Mouse (Mus musculus): ENCODE results near the gene Ddn. TPM values are rescaled to one million over a fixed set of nuclear protein-coding genes. Genes with fewer than 3 reads are reported as not detected.

Ddn gene
- total RNA-seq, 1 experiment = 0.22 TPM

DNA sequence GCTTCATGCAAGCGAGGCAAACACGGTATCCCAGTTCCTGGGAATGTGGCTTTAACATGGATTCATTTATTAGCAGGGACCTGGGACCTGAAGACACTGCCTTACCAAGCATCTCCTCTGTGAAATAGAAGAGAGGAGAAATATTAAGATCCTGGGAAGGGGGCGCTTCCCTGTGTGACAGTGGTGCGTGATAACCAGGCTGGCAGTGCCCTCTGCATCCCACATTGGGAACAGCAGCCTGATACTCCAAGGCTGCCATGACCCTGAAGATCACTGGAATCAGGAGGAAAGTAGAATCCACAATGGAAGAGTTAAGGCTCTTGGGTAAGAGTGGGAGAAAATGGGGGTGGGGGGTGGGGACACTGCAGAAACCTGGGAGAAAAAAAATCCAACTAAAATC, 21.4 kb downstream of the Ddn start:
- DNase-seq (ENCODE audit: low read depth, low spot score) = no peak

GRCm38 (mm10) chr15:98785744-98786143, 23.5 kb downstream of the Ddn start:
- no peak overlapping the region for H3K27ac ChIP-seq (ENCODE audit: insufficient read depth, low read depth, low read length, poor library complexity, severe bottlenecking)
- no peaks in the 10 kb centered on the region for H3K9me3 ChIP-seq (ENCODE audit: control insufficient read depth, insufficient read depth, low read depth, low read length)
- no peak overlapping the region for H3K4me3 ChIP-seq (ENCODE audit: insufficient read depth in 1 of 2, low read depth in 1 of 2, low read length in 2 of 2, poor library complexity in 1 of 2, severe bottlenecking in 1 of 2)
- H3K9ac ChIP-seq (ENCODE audit: insufficient read depth, low read depth, low read length, poor library complexity, severe bottlenecking) = no peak overlapping the region
- no peak for DNase-seq (ENCODE audit: low read depth, low spot score)
- no peaks in the 10 kb centered on the region for H3K36me3 ChIP-seq (ENCODE audit: control insufficient read depth, insufficient read depth, low read length, poor library complexity, severe bottlenecking)
- peaks cover 0 to 11% of the 10 kb centered on the region in 2 experiments; a peak in 1 of 4 replicates for H3K4me1 ChIP-seq (ENCODE audit: control insufficient read depth in 2 of 2, insufficient read depth in 2 of 2, low read length in 2 of 2, poor library complexity in 1 of 2)
- TF ChIP-seq ZNF384 (IDR thresholded peaks at IDR 0.05; ENCODE audit: low read depth, low read length) = no peak
- no peak for TF ChIP-seq HCFC1 (IDR thresholded peaks at IDR 0.05; ENCODE audit: borderline replicate concordance, insufficient read depth, low read length)
- no peak for TF ChIP-seq MAFK (IDR thresholded peaks at IDR 0.05; ENCODE audit: insufficient read depth, low read depth, low read length)
- no peak for TF ChIP-seq ZC3H11A (IDR thresholded peaks at IDR 0.05; ENCODE audit: borderline replicate concordance, low read depth, low read length)
- in situ Hi-C loops (cut with MboI; ENCODE audit: low sequenced_read_pairs in 2 of 2, unreplicated experiment in 2 of 2) = loop anchor here in 1 of 2 experiments (25.0 kb wide), 1 partner anchor 302 kb away; the partner anchor contains the start of genes C1ql4 and Dnajc22

More for the DNA sequence above, 21.4 kb downstream of the Ddn start:
- Histone ChIP-seq H3K36me3 (ENCODE audit: control insufficient read depth, insufficient read depth, low read length, poor library complexity, severe bottlenecking) (no peaks in the 10 kb centered on the region), H3K4me1 (ENCODE audit: control insufficient read depth in 2 of 2, insufficient read depth in 2 of 2, low read length in 2 of 2, poor library complexity in 1 of 2) (peaks cover 0 to 21% of the 10 kb centered on the region in 2 experiments; a peak in 1 of 4 replicates), H3K9me3 (ENCODE audit: control insufficient read depth, insufficient read depth, low read depth, low read length) (no peaks in the 10 kb centered on the region), H3K9ac (ENCODE audit: insufficient read depth, low read depth, low read length, poor library complexity, severe bottlenecking) (no peak overlapping the region), H3K4me3 (ENCODE audit: insufficient read depth in 1 of 2, low read depth in 1 of 2, low read length in 2 of 2, poor library complexity in 1 of 2, severe bottlenecking in 1 of 2) (no peak overlapping the region), H3K27ac (ENCODE audit: insufficient read depth, low read depth, low read length, poor library complexity, severe bottlenecking) (no peak overlapping the region)
- in situ Hi-C loops (cut with MboI; ENCODE audit: low sequenced_read_pairs in 2 of 2, unreplicated experiment in 2 of 2) = loop anchor here in 1 of 2 experiments (25.0 kb wide), 1 partner anchor 299 kb away; the partner anchor contains the start of genes C1ql4 and Dnajc22
- TF ChIP-seq CHD2 (IDR thresholded peaks at IDR 0.05; ENCODE audit: low read depth, low read length) (no peak), HCFC1 (IDR thresholded peaks at IDR 0.05; ENCODE audit: borderline replicate concordance, insufficient read depth, low read length) (no peak)

GRCm38 (mm10) chr15:98781166-98781565, 28.1 kb downstream of the Ddn start:
- H3K36me3 ChIP-seq (ENCODE audit: control insufficient read depth, insufficient read depth, low read length, poor library complexity, severe bottlenecking) = no peaks in the 10 kb centered on the region
- H3K9me3 ChIP-seq (ENCODE audit: control insufficient read depth, insufficient read depth, low read depth, low read length) = no peaks in the 10 kb centered on the region

DNA sequence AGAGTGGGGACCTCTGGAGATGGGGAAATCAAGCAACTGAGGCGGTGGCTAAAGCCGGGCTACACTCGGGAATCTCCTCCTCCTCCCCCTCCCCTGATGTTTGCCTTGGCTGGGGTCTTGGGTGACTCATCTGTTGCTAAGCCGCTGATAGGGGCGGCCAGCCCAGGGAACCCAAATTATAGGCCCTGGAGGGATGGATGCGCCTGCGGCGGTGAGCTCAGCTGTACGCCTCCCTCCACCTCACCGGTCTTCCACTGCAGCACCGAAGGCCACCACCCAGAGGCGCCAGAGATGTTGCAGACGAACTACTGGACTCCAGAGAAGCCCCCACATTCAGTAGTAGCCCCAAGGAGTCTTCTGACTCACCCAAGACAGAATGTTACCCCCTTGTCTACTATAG, 28.7 kb downstream of the Ddn start:
- Histone ChIP-seq H3K9ac (ENCODE audit: insufficient read depth, low read depth, low read length, poor library complexity, severe bottlenecking) (no peak overlapping the region), H3K36me3 (ENCODE audit: control insufficient read depth, insufficient read depth, low read length, poor library complexity, severe bottlenecking) (no peaks in the 10 kb centered on the region), H3K4me1 (ENCODE audit: control insufficient read depth in 2 of 2, insufficient read depth in 2 of 2, low read length in 2 of 2, poor library complexity in 1 of 2) (peaks cover 0 to 13% of the 10 kb centered on the region in 2 experiments; a peak in 1 of 4 replicates), H3K4me3 (ENCODE audit: insufficient read depth in 1 of 2, low read depth in 1 of 2, low read length in 2 of 2, poor library complexity in 1 of 2, severe bottlenecking in 1 of 2) (no peak overlapping the region), H3K9me3 (ENCODE audit: control insufficient read depth, insufficient read depth, low read depth, low read length) (no peaks in the 10 kb centered on the region), H3K27ac (ENCODE audit: insufficient read depth, low read depth, low read length, poor library complexity, severe bottlenecking) (no peak overlapping the region)
- no peak for DNase-seq (ENCODE audit: low read depth, low spot score)
- no peak for TF ChIP-seq MAFK (IDR thresholded peaks at IDR 0.05; ENCODE audit: insufficient read depth, low read depth, low read length)
- no peak for TF ChIP-seq ZC3H11A (IDR thresholded peaks at IDR 0.05; ENCODE audit: borderline replicate concordance, low read depth, low read length)
- no peak for TF ChIP-seq HCFC1 (IDR thresholded peaks at IDR 0.05; ENCODE audit: borderline replicate concordance, insufficient read depth, low read length)
- TF ChIP-seq CHD2 (IDR thresholded peaks at IDR 0.05; ENCODE audit: low read depth, low read length) = no peak
- no peak for TF ChIP-seq ZNF384 (IDR thresholded peaks at IDR 0.05; ENCODE audit: low read depth, low read length)
- in situ Hi-C loops (cut with MboI; ENCODE audit: low sequenced_read_pairs in 2 of 2, unreplicated experiment in 2 of 2) = loop anchor here in 1 of 2 experiments (25.0 kb wide), 1 partner anchor 307 kb away; the partner anchor contains the start of genes C1ql4 and Dnajc22

More at GRCm38 (mm10) chr15:98781166-98781565, 28.1 kb downstream of the Ddn start:
- Histone ChIP-seq H3K4me1 (ENCODE audit: control insufficient read depth in 2 of 2, insufficient read depth in 2 of 2, low read length in 2 of 2, poor library complexity in 1 of 2) (0 out of 4 replicates have a peak, but pooled peaks cover 0 to 9% of the 10 kb centered on the region in 2 experiments), H3K4me3 (ENCODE audit: insufficient read depth in 1 of 2, low read depth in 1 of 2, low read length in 2 of 2, poor library complexity in 1 of 2, severe bottlenecking in 1 of 2) (no peak overlapping the region), H3K9ac (ENCODE audit: insufficient read depth, low read depth, low read length, poor library complexity, severe bottlenecking) (no peak overlapping the region), H3K27ac (ENCODE audit: insufficient read depth, low read depth, low read length, poor library complexity, severe bottlenecking) (no peak overlapping the region)
- no peak for TF ChIP-seq HCFC1 (IDR thresholded peaks at IDR 0.05; ENCODE audit: borderline replicate concordance, insufficient read depth, low read length)
- TF ChIP-seq MAFK (IDR thresholded peaks at IDR 0.05; ENCODE audit: insufficient read depth, low read depth, low read length) = no peak
- no peak for TF ChIP-seq CHD2 (IDR thresholded peaks at IDR 0.05; ENCODE audit: low read depth, low read length)
- TF ChIP-seq ZC3H11A (IDR thresholded peaks at IDR 0.05; ENCODE audit: borderline replicate concordance, low read depth, low read length) = no peak
- no peak for TF ChIP-seq ZNF384 (IDR thresholded peaks at IDR 0.05; ENCODE audit: low read depth, low read length)
- no peak for DNase-seq (ENCODE audit: low read depth, low spot score)
- in situ Hi-C loops (cut with MboI; ENCODE audit: low sequenced_read_pairs in 2 of 2, unreplicated experiment in 2 of 2) = loop anchor here in 1 of 2 experiments (25.0 kb wide), 1 partner anchor 306 kb away; the partner anchor contains the start of genes C1ql4 and Dnajc22

All from ES-E14 (cell line).